Mouse (Mus musculus): ENCODE measurements around the gene Hmgcs2. TPM values are rescaled to one million over a fixed set of nuclear protein-coding genes. Genes with fewer than 3 reads are reported as not detected.

The Hmgcs2 gene
- polyA plus RNA-seq (2011; ENCODE audit: insufficient read depth, insufficient read length, low read depth, missing spikeins): not detected in 2 replicates

DNA sequence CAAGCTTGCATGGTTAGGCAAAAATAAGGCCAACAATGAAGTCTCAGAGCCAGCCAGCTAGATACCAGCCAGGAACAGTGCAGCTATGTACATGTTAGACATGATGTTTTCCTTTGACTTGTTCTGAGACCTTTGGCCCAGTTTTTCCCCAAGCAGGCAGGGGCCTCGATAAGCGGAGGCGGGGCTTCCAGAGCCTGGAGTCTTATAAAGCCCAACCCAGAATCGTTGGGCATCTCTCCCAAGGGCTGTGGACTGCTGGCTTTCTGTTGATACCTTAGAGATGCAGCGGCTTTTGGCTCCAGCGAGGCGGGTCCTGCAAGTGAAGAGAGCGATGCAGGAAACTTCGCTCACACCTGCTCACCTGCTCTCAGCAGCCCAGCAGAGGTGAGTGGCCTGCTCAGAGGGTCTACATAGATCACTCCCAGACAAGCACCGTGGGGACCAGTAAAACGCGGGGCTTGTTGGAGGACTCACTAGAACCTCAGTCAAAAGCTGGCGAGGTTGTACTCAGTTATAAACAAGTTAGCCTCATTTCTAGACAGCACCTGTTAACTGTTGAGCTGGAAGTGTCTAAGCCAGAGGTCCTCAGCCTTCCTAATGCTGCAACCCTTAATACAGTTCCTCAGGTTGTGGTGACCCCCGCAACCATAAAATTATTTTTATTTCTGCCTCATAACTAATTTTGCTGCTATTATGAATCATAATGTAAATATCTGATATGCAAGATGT is at the start of gene Hmgcs2:
TSS of gene Hmgcs2 (plus strand) at position 232 of the 729 bp plus-strand sequence.
- no peak within 1 kb of the TSS for H3K27ac ChIP-seq (ENCODE audit: insufficient read depth, low read length)

DNA sequence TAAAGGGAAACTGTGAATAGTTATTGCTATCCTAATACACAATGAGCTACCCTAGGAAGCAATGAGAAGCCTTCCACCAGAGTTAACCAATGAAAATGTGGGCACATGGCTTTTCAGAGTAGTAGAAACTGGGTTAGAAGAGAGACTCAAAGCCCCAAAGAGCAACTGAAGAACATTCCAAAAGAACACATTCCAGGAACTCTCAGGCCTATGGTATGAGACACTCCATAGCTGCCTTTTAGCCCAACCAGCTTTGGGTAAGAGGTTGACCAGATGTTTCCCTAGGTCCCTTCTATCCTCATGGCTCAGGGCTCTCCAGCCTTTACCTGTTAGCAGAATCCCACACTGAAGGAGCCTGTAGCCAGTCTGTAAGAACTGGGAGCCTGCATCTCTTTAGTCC is 46.7 kb upstream of the Hmgcs2 start:
- TF ChIP-seq EP300 (IDR thresholded peaks at IDR 0.05; ENCODE audit: insufficient read depth, low read depth, low read length): no peak
- no peak for TF ChIP-seq POLR2A (IDR thresholded peaks at IDR 0.05; ENCODE audit: insufficient read depth, low read length)
- Histone ChIP-seq H3K9ac (ENCODE audit: low read depth, poor library complexity, severe bottlenecking) (no peak overlapping the region), H3K4me3 (ENCODE audit: low read depth, low read length) (no peak overlapping the region), H3K4me1 (ENCODE audit: control insufficient read depth, insufficient read depth, low read length) (no peaks in the 10 kb centered on the region), H3K9me3 (replicated peaks; ENCODE audit: control insufficient read depth, insufficient read depth, low read length, poor library complexity, severe bottlenecking) (no peaks in the 10 kb centered on the region), H3K27me3 (ENCODE audit: control insufficient read depth, insufficient read depth, low read length, poor library complexity, severe bottlenecking) (no peaks in the 10 kb centered on the region), H3K27ac (ENCODE audit: insufficient read depth, low read length) (no peak overlapping the region), H3K36me3 (ENCODE audit: control insufficient read depth, insufficient read depth, low read length, poor library complexity, severe bottlenecking) (no peaks in the 10 kb centered on the region)

More for the DNA sequence above, at the start of gene Hmgcs2:
- H3K9ac ChIP-seq (ENCODE audit: low read depth, poor library complexity, severe bottlenecking): no peak within 1 kb of the TSS
- no peaks in the 10 kb centered on the region for H3K36me3 ChIP-seq (ENCODE audit: control insufficient read depth, insufficient read depth, low read length, poor library complexity, severe bottlenecking)
- H3K4me3 ChIP-seq (ENCODE audit: low read depth, low read length): no peak within 1 kb of the TSS
- H3K27me3 ChIP-seq (ENCODE audit: control insufficient read depth, insufficient read depth, low read length, poor library complexity, severe bottlenecking): no peaks in the 10 kb centered on the region
- H3K4me1 ChIP-seq (ENCODE audit: control insufficient read depth, insufficient read depth, low read length): no peaks in the 10 kb centered on the region
- H3K9me3 ChIP-seq (replicated peaks; ENCODE audit: control insufficient read depth, insufficient read depth, low read length, poor library complexity, severe bottlenecking): no peaks in the 10 kb centered on the region; the same call in 1 of the 2 replicates
- TF ChIP-seq EP300 (IDR thresholded peaks at IDR 0.05; ENCODE audit: insufficient read depth, low read depth, low read length): no peak
- no peak for TF ChIP-seq CTCF (IDR thresholded peaks at IDR 0.05; ENCODE audit: low read depth, low read length)
- no peak for TF ChIP-seq POLR2A (IDR thresholded peaks at IDR 0.05; ENCODE audit: insufficient read depth, low read length)

DNA sequence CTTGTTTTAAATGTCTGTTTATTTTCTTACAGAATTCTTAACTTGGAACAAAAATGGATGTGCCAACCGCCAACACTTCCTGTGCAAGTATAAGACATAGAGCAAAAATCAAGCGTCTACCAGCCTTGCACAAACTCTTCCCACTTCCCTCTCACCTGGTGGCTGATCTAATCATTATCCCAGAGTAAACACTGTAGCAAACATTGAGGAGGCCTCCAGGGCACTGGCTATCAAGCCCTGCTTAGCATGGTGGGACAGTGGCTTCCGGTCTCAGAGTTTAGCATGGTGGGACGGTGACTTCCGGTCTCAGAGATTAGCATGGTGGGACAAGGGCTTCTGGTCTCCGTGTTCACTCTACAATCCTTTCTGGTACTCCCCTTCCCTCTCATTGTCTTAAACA is 44.0 kb upstream of the Hmgcs2 start:
- Histone ChIP-seq H3K4me3 (ENCODE audit: low read depth, low read length) (no peak overlapping the region), H3K36me3 (ENCODE audit: control insufficient read depth, insufficient read depth, low read length, poor library complexity, severe bottlenecking) (no peaks in the 10 kb centered on the region), H3K9me3 (replicated peaks; ENCODE audit: control insufficient read depth, insufficient read depth, low read length, poor library complexity, severe bottlenecking) (no peaks in the 10 kb centered on the region), H3K4me1 (ENCODE audit: control insufficient read depth, insufficient read depth, low read length) (no peaks in the 10 kb centered on the region), H3K27me3 (ENCODE audit: control insufficient read depth, insufficient read depth, low read length, poor library complexity, severe bottlenecking) (no peaks in the 10 kb centered on the region; the same call in 1 of the 2 replicates), H3K27ac (ENCODE audit: insufficient read depth, low read length) (no peak overlapping the region), H3K9ac (ENCODE audit: low read depth, poor library complexity, severe bottlenecking) (no peak overlapping the region)
- TF ChIP-seq CTCF (IDR thresholded peaks at IDR 0.05; ENCODE audit: low read depth, low read length) (no peak), POLR2A (IDR thresholded peaks at IDR 0.05; ENCODE audit: insufficient read depth, low read length) (no peak), EP300 (IDR thresholded peaks at IDR 0.05; ENCODE audit: insufficient read depth, low read depth, low read length) (no peak)

DNA sequence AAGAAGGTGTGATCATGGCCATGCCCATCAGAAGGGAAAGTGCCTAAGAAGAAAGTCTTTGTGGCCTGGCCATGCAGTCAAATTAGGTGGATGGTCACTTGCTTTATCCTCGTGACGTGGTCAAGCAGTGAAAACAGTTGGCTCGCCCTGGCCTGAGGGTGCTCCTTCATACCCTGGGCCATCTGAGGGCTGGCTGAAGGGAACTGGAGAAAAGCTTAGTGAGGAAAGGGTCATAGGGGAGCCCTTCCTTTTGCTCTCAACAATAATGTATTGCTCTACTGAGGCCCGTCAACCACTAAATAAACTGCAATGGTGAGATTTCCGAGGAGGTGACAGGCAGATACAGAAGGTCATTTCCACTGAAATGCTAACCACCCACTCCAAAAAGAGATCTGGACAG is 43.0 kb upstream of the Hmgcs2 start:
- H3K27me3 ChIP-seq (ENCODE audit: control insufficient read depth, insufficient read depth, low read length, poor library complexity, severe bottlenecking): no peaks in the 10 kb centered on the region; the same call in 1 of the 2 replicates
- no peaks in the 10 kb centered on the region for H3K9me3 ChIP-seq (replicated peaks; ENCODE audit: control insufficient read depth, insufficient read depth, low read length, poor library complexity, severe bottlenecking)
- no peak overlapping the region for H3K9ac ChIP-seq (ENCODE audit: low read depth, poor library complexity, severe bottlenecking)
- no peaks in the 10 kb centered on the region for H3K36me3 ChIP-seq (ENCODE audit: control insufficient read depth, insufficient read depth, low read length, poor library complexity, severe bottlenecking)
- no peak overlapping the region for H3K4me3 ChIP-seq (ENCODE audit: low read depth, low read length)
- no peaks in the 10 kb centered on the region for H3K4me1 ChIP-seq (ENCODE audit: control insufficient read depth, insufficient read depth, low read length)
- no peak overlapping the region for H3K27ac ChIP-seq (ENCODE audit: insufficient read depth, low read length)
- no peak for TF ChIP-seq POLR2A (IDR thresholded peaks at IDR 0.05; ENCODE audit: insufficient read depth, low read length)
- no peak for TF ChIP-seq EP300 (IDR thresholded peaks at IDR 0.05; ENCODE audit: insufficient read depth, low read depth, low read length)
- no peak for TF ChIP-seq CTCF (IDR thresholded peaks at IDR 0.05; ENCODE audit: low read depth, low read length)

DNA sequence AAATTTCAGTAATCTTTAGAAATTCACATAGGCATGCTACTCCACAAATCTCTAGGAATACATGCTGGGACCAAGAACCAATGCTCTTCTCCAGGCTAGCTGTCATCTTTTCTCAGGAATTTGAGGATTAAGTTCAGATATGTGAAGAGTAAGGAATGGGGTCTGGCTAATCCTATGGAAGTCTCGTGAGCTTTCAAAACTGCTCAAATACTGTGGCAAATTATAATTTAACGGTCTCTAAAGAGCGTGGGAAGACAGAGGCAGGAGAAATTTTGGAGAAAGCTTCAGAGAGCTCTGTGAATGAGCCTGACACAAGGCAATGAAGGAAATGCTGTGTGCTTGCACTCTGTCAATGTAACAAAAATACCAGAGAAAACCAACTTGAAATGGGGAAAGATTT is 42.1 kb upstream of the Hmgcs2 start:
- TF ChIP-seq EP300 (IDR thresholded peaks at IDR 0.05; ENCODE audit: insufficient read depth, low read depth, low read length) (no peak), POLR2A (IDR thresholded peaks at IDR 0.05; ENCODE audit: insufficient read depth, low read length) (no peak), CTCF (IDR thresholded peaks at IDR 0.05; ENCODE audit: low read depth, low read length) (no peak)
- Histone ChIP-seq H3K9ac (ENCODE audit: low read depth, poor library complexity, severe bottlenecking) (no peak overlapping the region), H3K27ac (ENCODE audit: insufficient read depth, low read length) (no peak overlapping the region), H3K36me3 (ENCODE audit: control insufficient read depth, insufficient read depth, low read length, poor library complexity, severe bottlenecking) (no peaks in the 10 kb centered on the region), H3K9me3 (replicated peaks; ENCODE audit: control insufficient read depth, insufficient read depth, low read length, poor library complexity, severe bottlenecking) (no peaks in the 10 kb centered on the region), H3K4me1 (ENCODE audit: control insufficient read depth, insufficient read depth, low read length) (no peaks in the 10 kb centered on the region), H3K27me3 (ENCODE audit: control insufficient read depth, insufficient read depth, low read length, poor library complexity, severe bottlenecking) (no peaks in the 10 kb centered on the region; the same call in 1 of the 2 replicates), H3K4me3 (ENCODE audit: low read depth, low read length) (no peak overlapping the region)

DNA sequence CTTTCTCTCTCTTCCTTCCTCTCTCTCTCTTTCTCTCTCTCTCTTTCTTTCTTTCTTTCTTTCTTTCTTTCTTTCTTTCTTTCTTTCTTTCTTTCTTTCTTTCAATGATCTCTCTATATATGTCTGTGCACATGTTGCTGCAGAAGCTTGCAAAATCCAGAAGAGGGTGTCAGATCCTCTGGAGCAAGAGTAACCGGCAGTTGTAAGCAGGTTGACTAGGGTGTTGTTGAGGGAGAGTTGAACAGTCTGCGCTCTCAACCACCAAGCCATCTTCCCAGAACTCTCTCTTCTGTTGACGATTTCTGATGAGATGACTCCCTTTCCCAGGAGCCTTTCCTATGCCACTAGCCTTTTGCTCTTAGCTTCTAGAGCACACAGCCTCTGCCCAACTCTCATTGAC is 38.2 kb upstream of the Hmgcs2 start:
- Histone ChIP-seq H3K9ac (ENCODE audit: low read depth, poor library complexity, severe bottlenecking) (no peak overlapping the region), H3K9me3 (replicated peaks; ENCODE audit: control insufficient read depth, insufficient read depth, low read length, poor library complexity, severe bottlenecking) (no peaks in the 10 kb centered on the region), H3K27me3 (ENCODE audit: control insufficient read depth, insufficient read depth, low read length, poor library complexity, severe bottlenecking) (no peaks in the 10 kb centered on the region; the same call in 1 of the 2 replicates), H3K4me1 (ENCODE audit: control insufficient read depth, insufficient read depth, low read length) (no peaks in the 10 kb centered on the region), H3K4me3 (ENCODE audit: low read depth, low read length) (no peak overlapping the region), H3K27ac (ENCODE audit: insufficient read depth, low read length) (no peak overlapping the region), H3K36me3 (ENCODE audit: control insufficient read depth, insufficient read depth, low read length, poor library complexity, severe bottlenecking) (no peaks in the 10 kb centered on the region)
- TF ChIP-seq EP300 (IDR thresholded peaks at IDR 0.05; ENCODE audit: insufficient read depth, low read depth, low read length) (no peak), POLR2A (IDR thresholded peaks at IDR 0.05; ENCODE audit: insufficient read depth, low read length) (no peak), CTCF (IDR thresholded peaks at IDR 0.05; ENCODE audit: low read depth, low read length) (no peak)

Data from ES-Bruce4 (cell line).